Mouse (Mus musculus) embryonic facial prominence, embryonic 14.5 days (tissue): ENCODE measurements at regions not wholly inside any gene's neighbourhood (a gene's known extent, or its start where the extent isn't known, plus 50 kb on each side); places are given as distances from the start of the nearest gene placed in this dataset.

ENCODE experiments used
- ATAC-seq: fragments of 200-750 bp; cut with Nextera tagmentation; 2 replicates; pipeline ENCODE4 v1.8.0; 2017; ENCODE audit warnings: low read depth, moderate number of reproducible peaks, moderate TSS enrichment
- DNase-seq: peaks from one replicate; pipeline ENCODE4 v3.0.0-alpha.2; 2015; ENCODE audit warnings: low spot score
- H3K27ac ChIP-seq: fragments of 300-500 bp; sonication (generic); replicated peaks from 2 replicates; pipeline ENCODE4 v1.5.1; 2014; ENCODE audit warnings: low read depth, mild to moderate bottlenecking, low read length, moderate library complexity
- H3K27me3 ChIP-seq: fragments of 300-500 bp; sonication (generic); replicated peaks from 2 replicates; pipeline ENCODE4 v1.6.1; 2014; ENCODE audit warnings: low read length; ENCODE audit not compliant: control insufficient read depth, insufficient read depth
- H3K36me3 ChIP-seq: fragments of 300-500 bp; sonication (generic); 2 replicates; pipeline ENCODE4 v1.6.1; 2014; ENCODE audit warnings: low read length, mixed read lengths; ENCODE audit not compliant: control insufficient read depth, insufficient read depth
- H3K4me1 ChIP-seq: fragments of 300-500 bp; sonication (generic); 2 replicates; pipeline ENCODE4 v1.6.1; 2014; ENCODE audit warnings: antibody characterized with exemption, low read length; ENCODE audit not compliant: control insufficient read depth, insufficient read depth
- H3K4me2 ChIP-seq: fragments of 300-500 bp; sonication (generic); 2 replicates; pipeline ENCODE4 v1.6.1; 2014; ENCODE audit warnings: low read depth, mild to moderate bottlenecking, low read length, moderate library complexity, mixed read lengths
- H3K4me3 ChIP-seq: fragments of 300-500 bp; sonication (generic); 2 replicates; pipeline ENCODE4 v1.5.1; 2014; ENCODE audit warnings: low read depth, mild to moderate bottlenecking, low read length
- H3K9ac ChIP-seq: fragments of 300-500 bp; sonication (generic); 2 replicates; pipeline ENCODE4 v1.6.1; 2014; ENCODE audit warnings: low read depth, mild to moderate bottlenecking, low read length, moderate library complexity, mixed read lengths
- H3K9me3 ChIP-seq: fragments of 300-500 bp; sonication (generic); 2 replicates; pipeline ENCODE4 v1.6.1; 2016; ENCODE audit warnings: low read length; ENCODE audit not compliant: control insufficient read depth
- WGBS: fragments of 180-500 bp; shearing (Covaris S2); extraction: QIAGEN DNeasy Blood & Tissue Kit; methylation state at CpG from one replicate; pipeline ENCODE4 v1.1.7; 2014; 5-methylcytosine and 5-hydroxymethylcytosine counted together

DNA sequence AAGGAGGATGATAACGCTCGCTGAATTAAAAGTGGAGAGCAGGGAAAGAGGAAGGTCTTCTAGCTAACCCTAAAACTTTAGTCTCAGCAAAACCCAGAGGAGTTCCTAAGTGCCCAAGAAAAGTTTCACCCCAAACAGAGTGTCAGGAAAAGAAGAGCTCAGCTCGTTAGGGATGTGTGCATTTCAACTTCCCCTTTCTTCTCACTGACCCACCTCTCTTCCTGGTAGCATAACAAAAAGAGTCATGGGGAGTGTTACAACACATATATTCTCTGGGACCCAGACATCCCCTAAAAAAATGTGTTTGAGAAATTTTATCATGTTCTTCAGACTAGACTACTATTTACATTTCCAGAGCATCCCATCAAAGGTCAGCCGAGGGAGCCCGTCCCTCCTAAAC lies 432.6 kb downstream of the Mctp2 start:
- Histone ChIP-seq H3K9ac (no peak overlapping the region), H3K9me3 (no peaks in the 10 kb centered on the region)
- 79% methylated on average over 5 of the region's 5 CpGs for WGBS

DNA sequence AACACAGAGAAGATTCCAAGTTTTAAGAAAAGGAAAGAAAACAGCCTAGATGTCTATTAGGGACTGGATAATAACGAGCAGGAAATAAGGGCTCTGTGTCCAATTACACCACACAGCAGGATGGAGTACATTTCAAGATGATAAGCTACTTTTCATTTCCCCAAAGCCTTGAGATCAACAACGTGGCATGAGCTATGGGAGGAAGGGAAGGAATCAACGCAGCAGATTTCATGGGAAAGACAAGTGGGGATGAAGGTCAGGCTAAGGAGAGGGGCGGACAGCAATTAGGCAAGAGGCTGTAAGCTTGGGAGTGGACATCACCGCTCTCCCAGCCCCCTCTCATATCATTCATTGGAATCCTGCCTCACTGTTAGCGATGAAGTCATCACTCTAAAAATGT lies 433.5 kb downstream of the Mctp2 start:
- 63% methylated on average over 6 of the region's 6 CpGs for WGBS
- ATAC-seq: no peak

More for the DNA sequence above, 432.6 kb downstream of the Mctp2 start:
- Histone ChIP-seq H3K4me2 (no peak overlapping the region), H3K27me3 (no peaks in the 10 kb centered on the region), H3K27ac (no peak overlapping the region), H3K4me3 (no peak overlapping the region), H3K36me3 (no peaks in the 10 kb centered on the region), H3K4me1 (no peaks in the 10 kb centered on the region)
- DNase-seq: no peak
- no peak for ATAC-seq

DNA sequence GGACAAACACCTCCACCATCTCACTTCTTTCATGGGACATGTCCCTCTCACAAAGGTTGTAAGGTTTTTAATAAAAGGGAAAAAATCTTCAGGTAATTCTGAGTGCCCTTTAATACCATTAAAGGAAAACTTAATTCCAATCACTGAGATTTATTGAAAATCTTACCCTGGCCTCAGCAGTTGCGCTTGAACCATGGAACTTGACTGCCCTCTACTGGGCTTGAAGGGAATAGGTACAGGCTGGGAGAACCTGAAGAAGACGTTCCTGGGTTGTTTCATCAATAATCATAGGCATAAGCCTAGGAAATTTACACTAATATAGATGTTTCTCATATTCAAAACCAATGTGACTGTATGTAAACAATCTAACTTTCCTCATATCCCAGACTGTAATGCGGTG lies 439.3 kb downstream of the Mctp2 start:
- Histone ChIP-seq H3K9me3 (no peaks in the 10 kb centered on the region), H3K4me2 (no peak overlapping the region), H3K4me3 (no peak overlapping the region), H3K27me3 (no peaks in the 10 kb centered on the region), H3K27ac (no peak overlapping the region), H3K4me1 (0 out of 2 replicates have a peak, but pooled peaks cover 2% of the 10 kb centered on the region), H3K36me3 (no peaks in the 10 kb centered on the region), H3K9ac (no peak overlapping the region)
- DNase-seq (peak; percentile 53), ATAC-seq (no peak)
- WGBS: 13% methylated on average over 3 of the region's 3 CpGs

More for the DNA sequence above, 433.5 kb downstream of the Mctp2 start:
- Histone ChIP-seq H3K4me1 (no peaks in the 10 kb centered on the region), H3K4me3 (no peak overlapping the region), H3K27ac (no peak overlapping the region), H3K36me3 (no peaks in the 10 kb centered on the region), H3K4me2 (no peak overlapping the region), H3K9ac (no peak overlapping the region), H3K9me3 (no peaks in the 10 kb centered on the region), H3K27me3 (no peaks in the 10 kb centered on the region)
- no peak for DNase-seq

DNA sequence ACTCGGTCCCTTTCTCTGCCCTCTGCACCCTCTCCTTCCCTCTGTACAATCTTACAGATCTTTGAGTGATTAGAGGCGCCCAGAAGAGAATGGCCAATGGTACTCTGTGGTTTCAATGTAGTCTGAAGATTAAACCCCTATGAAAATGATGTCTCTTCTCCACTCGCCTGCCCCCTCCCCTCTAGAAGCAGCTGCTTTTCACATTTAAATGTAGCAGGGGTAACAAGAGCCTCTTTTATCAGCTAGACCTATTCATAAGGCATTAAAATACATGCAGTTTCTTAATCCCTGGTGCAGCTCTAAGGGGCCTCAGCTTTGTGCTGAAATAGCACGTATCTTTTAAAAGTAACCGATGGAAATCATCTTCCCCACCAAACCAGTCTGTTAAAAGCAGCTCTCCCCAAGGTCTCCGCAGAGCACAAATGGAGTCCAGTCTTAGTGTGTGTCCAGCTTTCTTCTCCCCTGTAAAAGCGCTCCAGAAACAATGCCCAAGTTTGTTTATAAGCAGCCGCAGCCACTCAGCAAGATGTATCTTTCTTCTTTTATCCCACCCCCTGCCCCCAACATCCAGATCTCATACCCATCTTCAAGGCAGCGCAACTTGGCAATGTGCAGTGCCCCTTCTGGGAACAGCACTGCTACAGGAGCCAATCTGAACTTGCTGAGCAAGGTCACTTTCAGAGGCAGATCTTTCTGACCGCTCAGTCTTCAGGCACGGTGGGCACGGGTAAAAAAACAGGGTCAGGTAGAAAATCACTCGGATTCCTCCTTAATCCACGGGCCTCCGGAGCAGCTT lies 440.8 kb downstream of the Mctp2 start:
- no peak for ATAC-seq

DNA sequence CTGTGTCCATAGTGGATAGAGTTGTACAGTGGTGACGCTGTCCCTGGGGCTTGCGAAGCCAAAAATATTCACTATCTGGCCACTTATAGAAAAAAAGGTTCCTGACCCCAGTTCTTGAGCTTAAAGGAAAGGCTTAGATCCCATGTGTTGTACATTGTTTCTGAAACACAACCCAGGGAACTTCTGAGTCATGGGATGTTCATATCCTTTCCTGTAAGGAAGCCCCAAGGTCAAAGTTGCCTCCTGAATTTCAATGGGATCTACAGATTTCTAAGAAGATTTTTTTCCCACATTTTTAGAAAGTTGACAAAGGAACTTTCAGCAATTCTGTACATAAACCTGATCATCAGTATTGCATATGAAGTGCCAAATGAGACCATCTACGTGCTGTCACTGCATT lies 453.5 kb downstream of the Mctp2 start:
- Histone ChIP-seq H3K4me3 (no peak overlapping the region), H3K4me2 (no peak overlapping the region), H3K27ac (no peak overlapping the region), H3K27me3 (no peaks in the 10 kb centered on the region), H3K9me3 (no peaks in the 10 kb centered on the region), H3K4me1 (no peaks in the 10 kb centered on the region), H3K9ac (no peak overlapping the region), H3K36me3 (no peaks in the 10 kb centered on the region)
- WGBS: 82% methylated on average over 3 of the region's 3 CpGs
- no peak for ATAC-seq
- peak; percentile 16 for DNase-seq

More for the DNA sequence above, 440.8 kb downstream of the Mctp2 start:
- no peak overlapping the region for H3K9ac ChIP-seq
- H3K27ac ChIP-seq: no peak overlapping the region
- H3K9me3 ChIP-seq: no peaks in the 10 kb centered on the region
- no peak overlapping the region for H3K4me3 ChIP-seq
- WGBS: 33% methylated on average over 15 of the region's 15 CpGs
- peak; percentile 24 for DNase-seq
- no peak overlapping the region for H3K4me2 ChIP-seq
- 0 out of 2 replicates have a peak, but pooled peaks cover 2% of the 10 kb centered on the region for H3K4me1 ChIP-seq
- H3K36me3 ChIP-seq: no peaks in the 10 kb centered on the region
- no peaks in the 10 kb centered on the region for H3K27me3 ChIP-seq

DNA sequence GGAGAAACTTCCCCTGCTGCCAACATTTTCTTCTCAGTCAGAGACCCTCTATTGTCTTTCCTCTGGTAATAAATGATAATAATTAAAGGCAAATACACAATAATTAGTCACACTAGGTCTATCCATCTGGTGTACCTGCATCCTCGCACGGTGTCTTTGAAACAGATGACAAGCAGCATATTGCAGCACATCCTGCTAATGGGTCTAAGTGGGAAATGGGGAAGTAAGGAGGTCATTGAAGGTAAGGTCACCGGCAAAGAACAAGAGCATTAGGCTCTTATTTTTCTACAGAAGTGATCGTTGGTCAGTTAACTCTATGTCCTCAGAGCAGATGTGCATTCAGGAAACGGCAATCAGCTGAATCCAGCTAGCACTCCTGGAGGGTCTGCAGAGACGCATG lies 457.2 kb downstream of the Mctp2 start:
- Histone ChIP-seq H3K4me1 (no peaks in the 10 kb centered on the region), H3K9ac (no peak overlapping the region), H3K27ac (no peak overlapping the region), H3K36me3 (no peaks in the 10 kb centered on the region), H3K4me2 (no peak overlapping the region), H3K27me3 (no peaks in the 10 kb centered on the region), H3K4me3 (no peak overlapping the region), H3K9me3 (no peaks in the 10 kb centered on the region)
- no peak for DNase-seq
- ATAC-seq: no peak
- 81% methylated on average over 6 of the region's 6 CpGs for WGBS

DNA sequence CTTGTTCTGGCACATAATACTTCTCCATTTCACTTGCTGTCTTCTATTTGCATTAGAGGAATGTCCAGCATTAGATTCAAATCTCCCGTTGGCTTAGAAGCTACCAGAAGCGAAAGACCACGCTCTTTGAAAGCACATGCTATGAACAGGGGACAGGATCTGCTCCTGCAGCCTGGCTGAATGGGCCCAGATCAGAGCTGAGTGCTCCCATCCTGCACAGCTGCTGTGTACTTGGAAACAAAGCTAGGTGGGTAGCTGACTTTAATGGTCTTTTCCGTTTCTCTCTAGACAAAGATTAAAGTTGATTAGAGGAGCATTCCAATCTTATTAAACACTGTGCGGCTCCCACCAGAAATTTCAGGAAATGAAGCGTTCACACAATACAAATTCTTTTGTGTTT lies 468.6 kb downstream of the Mctp2 start:
- WGBS: 60% methylated on average over 6 of the region's 6 CpGs
- ATAC-seq: no peak
- Histone ChIP-seq H3K4me1 (no peaks in the 10 kb centered on the region), H3K9ac (no peak overlapping the region), H3K4me3 (no peak overlapping the region), H3K4me2 (no peak overlapping the region), H3K9me3 (no peaks in the 10 kb centered on the region), H3K27ac (no peak overlapping the region), H3K36me3 (no peaks in the 10 kb centered on the region), H3K27me3 (no peaks in the 10 kb centered on the region)
- peak; percentile 29 for DNase-seq

DNA sequence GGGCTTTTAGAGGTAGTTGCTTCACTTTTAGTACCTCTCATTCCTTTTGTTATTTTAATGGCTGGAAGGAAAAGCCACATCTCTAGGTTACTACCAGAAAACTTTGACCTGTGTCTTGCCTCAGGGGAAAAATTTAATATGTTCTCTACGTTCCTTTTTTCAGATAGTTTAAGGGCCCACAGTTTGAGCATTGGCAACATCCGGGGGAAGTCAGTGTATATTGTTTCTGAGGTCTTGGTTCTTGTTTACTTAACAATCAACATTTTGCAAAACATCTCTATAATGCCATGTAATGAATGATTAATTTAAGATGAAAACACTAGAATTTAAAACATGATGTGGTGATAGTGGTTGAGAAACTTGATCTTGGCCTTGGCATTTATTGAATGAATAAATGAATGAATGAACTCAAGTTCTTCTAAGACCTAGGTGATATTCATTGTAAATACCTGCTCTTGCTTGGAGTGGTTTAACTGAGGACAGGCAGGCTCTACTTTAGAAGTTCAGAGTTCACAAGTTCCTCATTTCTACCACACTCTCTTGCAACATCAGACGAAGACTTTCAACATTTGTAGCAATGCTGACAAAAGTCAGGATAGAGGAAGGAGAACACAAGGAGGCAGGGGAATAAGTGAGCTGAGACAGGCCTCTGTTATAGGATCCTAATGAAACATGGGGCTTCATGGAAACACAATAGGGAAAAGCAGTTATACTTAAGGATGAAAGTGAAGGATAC lies 474.4 kb downstream of the Mctp2 start:
- DNase-seq (no peak), ATAC-seq (no peak)
- H3K4me3 ChIP-seq: no peak overlapping the region
- H3K27me3 ChIP-seq: no peaks in the 10 kb centered on the region
- H3K9ac ChIP-seq: no peak overlapping the region
- no peak overlapping the region for H3K27ac ChIP-seq
- 65% methylated on average over 3 of the region's 3 CpGs for WGBS
- no peak overlapping the region for H3K4me2 ChIP-seq
- no peaks in the 10 kb centered on the region for H3K9me3 ChIP-seq
- H3K36me3 ChIP-seq: no peaks in the 10 kb centered on the region
- H3K4me1 ChIP-seq: no peaks in the 10 kb centered on the region
